Mouse (Mus musculus) lung, postnatal 0 days (tissue): ENCODE measurements around the gene Rhobtb1. TPM values are rescaled to one million over a fixed set of nuclear protein-coding genes. Genes with fewer than 3 reads are reported as not detected.

Experiments
- ATAC-seq: fragments of 200-750 bp; cut with Nextera tagmentation; 2 replicates; pipeline ENCODE4 v1.8.0; 2017; ENCODE audit warnings: moderate library complexity
- DNase-seq: peaks from one replicate; pipeline ENCODE4 v3.0.0-alpha.2; 2016; ENCODE audit warnings: low spot score
- H3K27ac ChIP-seq: fragments of 300-500 bp; sonication (generic); 2 replicates; pipeline ENCODE4 v1.5.1; 2014; ENCODE audit warnings: antibody characterized with exemption, mild to moderate bottlenecking, low read length, mixed read lengths
- H3K27me3 ChIP-seq: fragments of 300-500 bp; sonication (generic); replicated peaks from 2 replicates; pipeline ENCODE4 v1.6.1; 2014; ENCODE audit warnings: low read length, mixed read lengths; ENCODE audit not compliant: insufficient read depth
- H3K36me3 ChIP-seq: fragments of 300-500 bp; sonication (generic); 2 replicates; pipeline ENCODE4 v1.6.1; 2014; ENCODE audit warnings: low read length, mixed read lengths; ENCODE audit not compliant: insufficient read depth
- H3K4me1 ChIP-seq: fragments of 300-500 bp; sonication (generic); 2 replicates; pipeline ENCODE4 v1.6.1; 2014; ENCODE audit warnings: antibody characterized with exemption, low read depth, low read length, mixed read lengths; ENCODE audit not compliant: insufficient read depth
- H3K4me2 ChIP-seq: fragments of 300-500 bp; sonication (generic); replicated peaks from 2 replicates; pipeline ENCODE4 v1.6.1; 2014; ENCODE audit warnings: low read depth, mild to moderate bottlenecking, low read length, moderate library complexity, mixed read lengths
- H3K4me3 ChIP-seq: fragments of 300-500 bp; sonication (generic); 2 replicates; pipeline ENCODE4 v1.5.1; 2014; ENCODE audit warnings: low read depth, low read length
- H3K9ac ChIP-seq: fragments of 300-500 bp; sonication (generic); replicated peaks from 2 replicates; pipeline ENCODE4 v1.6.1; 2014; ENCODE audit warnings: low read depth, mild to moderate bottlenecking
- H3K9me3 ChIP-seq: fragments of 300-500 bp; sonication (generic); 2 replicates; pipeline ENCODE4 v1.6.1; 2016; ENCODE audit warnings: low read length, mixed read lengths
- CTCF ChIP-seq: IDR thresholded peaks from 2 replicates; pipeline ENCODE4 v1.5.1; 2016; ENCODE audit warnings: antibody characterized with exemption, mild to moderate bottlenecking
- EP300 ChIP-seq: IDR thresholded peaks from 2 replicates; pipeline ENCODE4 v1.6.1; 2016; ENCODE audit warnings: antibody characterized with exemption, mild to moderate bottlenecking, control low read depth
- WGBS: fragments of 180-500 bp; shearing (Covaris S2); extraction: QIAGEN DNeasy Blood & Tissue Kit; methylation state at CpG from one replicate; pipeline ENCODE4 v1.1.7; 2014; 5-methylcytosine and 5-hydroxymethylcytosine counted together
- polyA plus RNA-seq: library from polyadenylated mRNA; unstranded; fragments of >200 nt; fragmentation: Nextera tagmentation; extraction: Ambion mirVana; gene quantifications from 2 replicates; pipeline ENCODE4 v1.2.1, GENCODE M21; 2015

Gene Rhobtb1
- polyA plus RNA-seq, 1 experiment from 2014 or later = 15.2 TPM

GRCm38 (mm10) chr10:69248261-69249160, 97.3 kb downstream of the Rhobtb1 start:
- no peaks in the 10 kb centered on the region for H3K9me3 ChIP-seq
- H3K36me3 ChIP-seq = no peaks in the 10 kb centered on the region; the same call in 1 of the 2 replicates
- H3K4me2 ChIP-seq = no peak overlapping the region
- no peak for DNase-seq
- no peak overlapping the region for H3K9ac ChIP-seq
- no peak for TF ChIP-seq CTCF
- TF ChIP-seq EP300 = no peak
- WGBS = 88% methylated on average over 29 of the region's 29 CpGs
- H3K4me1 ChIP-seq = peaks cover 7% of the 10 kb centered on the region; the same call in 1 of the 2 replicates
- no peak overlapping the region for H3K27ac ChIP-seq
- no peak for ATAC-seq
- H3K27me3 ChIP-seq = no peaks in the 10 kb centered on the region
- H3K4me3 ChIP-seq = no peak overlapping the region

- Histone ChIP-seq H3K4me1 (peaks cover 17% of the 10 kb centered on the region), H3K27ac (no peak overlapping the region), H3K9ac (no peak overlapping the region), H3K36me3 (no peaks in the 10 kb centered on the region; the same call in 1 of the 2 replicates), H3K9me3 (no peaks in the 10 kb centered on the region), H3K4me3 (no peak overlapping the region), H3K27me3 (no peaks in the 10 kb centered on the region), H3K4me2 (no peak overlapping the region)
- DNase-seq = no peak
- TF ChIP-seq CTCF = no peak
- TF ChIP-seq EP300 = no peak
- ATAC-seq = no peak
- WGBS = 93% methylated on average over 6 of the region's 6 CpGs
These were observed 100.0 kb downstream of the Rhobtb1 start for GRCm38 (mm10) chr10:69251254-69251653.

DNA sequence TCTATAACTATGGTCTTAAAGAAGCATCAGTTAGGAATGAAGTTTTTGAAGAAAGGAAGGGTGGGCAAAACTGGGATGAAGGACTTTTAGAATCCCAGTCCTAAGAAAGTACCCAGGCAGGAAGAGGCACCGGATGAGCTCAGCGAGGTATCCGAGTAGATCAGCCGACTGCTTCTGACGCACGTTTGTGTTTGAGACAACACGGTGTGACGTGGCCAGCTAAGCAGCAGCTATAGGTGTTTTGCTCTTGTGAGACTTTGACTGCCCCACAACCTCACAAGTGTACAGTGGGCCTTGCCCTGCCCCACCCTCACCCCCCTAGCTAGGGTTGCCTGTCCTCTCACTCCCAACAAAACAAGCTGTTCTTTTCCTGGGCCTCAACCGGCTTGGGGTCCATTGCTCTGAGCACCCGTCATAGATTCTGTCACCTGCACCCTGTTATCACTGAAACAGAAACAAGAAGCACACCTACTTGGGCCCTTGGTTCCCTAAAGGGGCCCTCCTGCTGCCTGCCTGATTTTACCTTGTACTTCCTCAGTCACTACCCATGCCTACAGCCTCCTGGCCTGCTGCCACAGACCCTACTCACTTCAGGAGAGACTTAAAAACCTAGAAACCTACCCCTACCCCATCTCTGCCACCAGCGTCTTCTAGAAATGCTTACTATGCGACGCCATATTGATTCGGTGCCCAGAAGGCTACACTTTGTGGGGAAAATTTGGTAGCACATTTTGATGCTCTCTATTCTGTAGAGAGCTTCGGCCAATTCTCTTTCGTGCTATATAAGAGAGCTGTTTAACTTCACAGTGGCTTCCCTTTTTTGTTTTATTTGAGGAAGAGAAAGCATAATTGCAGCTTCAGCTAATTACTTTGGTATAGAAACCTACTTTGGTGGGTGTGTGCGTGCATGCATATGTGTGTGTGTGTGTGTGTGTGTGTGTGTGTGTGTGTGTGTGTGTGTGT, 101.2 kb downstream of the Rhobtb1 start:
- ATAC-seq = no peak
- TF ChIP-seq CTCF = no peak
- TF ChIP-seq EP300 = no peak
- Histone ChIP-seq H3K9me3 (no peaks in the 10 kb centered on the region), H3K27ac (no peak overlapping the region), H3K9ac (no peak overlapping the region), H3K36me3 (no peaks in the 10 kb centered on the region; the same call in 1 of the 2 replicates), H3K27me3 (no peaks in the 10 kb centered on the region), H3K4me1 (peaks cover 17% of the 10 kb centered on the region), H3K4me3 (no peak overlapping the region), H3K4me2 (no peak overlapping the region)
- 80% methylated on average over 17 of the region's 17 CpGs for WGBS
- no peak for DNase-seq

DNA sequence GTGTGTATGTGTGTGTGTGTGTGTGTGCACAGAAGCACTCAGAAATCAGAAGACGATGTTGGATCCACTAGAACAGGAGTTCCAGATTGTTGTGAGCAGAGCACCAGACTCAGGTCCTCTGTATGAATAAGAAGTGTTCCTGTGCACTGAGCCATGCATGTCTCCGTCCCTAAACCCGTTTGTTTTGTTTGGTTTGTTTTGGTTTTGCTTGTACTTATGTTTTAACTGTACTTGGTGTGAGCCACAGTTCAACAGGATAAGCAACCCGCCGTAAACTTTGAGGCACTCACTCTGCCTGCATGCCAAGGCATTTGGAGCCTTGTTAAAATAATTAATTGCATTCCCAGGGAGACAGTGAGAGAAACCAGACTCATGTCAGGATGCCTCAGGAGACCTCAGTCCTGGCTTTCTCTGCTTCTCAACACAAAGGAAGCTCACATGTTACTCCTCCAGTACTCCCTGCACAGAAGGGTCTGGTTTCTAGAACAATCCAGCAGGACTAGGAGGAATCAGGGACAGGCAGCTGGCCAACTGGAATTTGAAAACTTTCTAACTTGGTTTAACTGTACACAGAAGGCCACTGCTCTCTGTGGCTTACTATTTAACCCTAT, 101.9 kb downstream of the Rhobtb1 start:
- H3K4me2 ChIP-seq = no peak overlapping the region
- H3K4me3 ChIP-seq = no peak overlapping the region
- TF ChIP-seq CTCF (no peak), EP300 (no peak)
- DNase-seq (peak; percentile 43), ATAC-seq (peak; percentile 20)
- H3K9ac ChIP-seq = no peak overlapping the region
- no peaks in the 10 kb centered on the region for H3K9me3 ChIP-seq
- peak overlapping the region; percentile 43; the same call in 1 of the 2 replicates for H3K27ac ChIP-seq
- WGBS = 38% methylated on average over 5 of the region's 5 CpGs
- no peaks in the 10 kb centered on the region for H3K27me3 ChIP-seq
- no peaks in the 10 kb centered on the region; the same call in 1 of the 2 replicates for H3K36me3 ChIP-seq
- peaks cover 17% of the 10 kb centered on the region for H3K4me1 ChIP-seq

DNA sequence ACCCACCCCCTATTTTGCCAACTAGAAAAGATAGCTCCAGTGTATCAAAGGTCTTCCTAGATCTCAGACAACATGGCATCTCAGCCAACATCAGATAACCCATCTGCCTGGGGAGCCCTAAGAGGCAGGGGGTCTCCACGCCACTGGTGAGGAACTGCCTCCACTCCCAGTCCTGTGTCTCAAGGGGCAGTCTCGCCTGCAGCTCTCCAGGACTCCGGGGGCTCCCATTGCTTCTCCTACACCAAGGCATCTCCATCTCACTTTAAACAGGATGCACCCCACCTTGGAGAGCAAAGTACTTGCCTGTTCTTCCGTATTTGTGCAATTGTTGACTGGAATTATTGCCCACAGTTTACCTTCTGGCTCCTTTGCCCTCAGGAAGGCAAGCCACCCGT, 102.4 kb downstream of the Rhobtb1 start:
- no peak for TF ChIP-seq CTCF
- no peak for TF ChIP-seq EP300
- H3K36me3 ChIP-seq = no peaks in the 10 kb centered on the region; the same call in 1 of the 2 replicates
- no peaks in the 10 kb centered on the region for H3K27me3 ChIP-seq
- no peak for ATAC-seq
- H3K27ac ChIP-seq = peak overlapping the region; percentile 43; the same call in 1 of the 2 replicates
- H3K4me1 ChIP-seq = peaks cover 17% of the 10 kb centered on the region
- DNase-seq = no peak
- no peak overlapping the region for H3K4me2 ChIP-seq
- H3K9me3 ChIP-seq = no peaks in the 10 kb centered on the region
- H3K9ac ChIP-seq = no peak overlapping the region
- H3K4me3 ChIP-seq = no peak overlapping the region
- WGBS = 69% methylated on average over 5 of the region's 5 CpGs
